Mouse (Mus musculus) forebrain, embryonic 11.5 days (tissue): ENCODE measurements around the gene Tmprss6. TPM values are rescaled to one million over a fixed set of nuclear protein-coding genes. Genes with fewer than 3 reads are reported as not detected.
A peak's percentile ranks its signal among the peaks of the same experiment; 100 is the strongest.

Experiments
- ATAC-seq: fragments of 200-750 bp; cut with Nextera tagmentation; replicated peaks from 2 replicates; pipeline ENCODE4 v1.8.0; 2017; ENCODE audit warnings: moderate TSS enrichment; ENCODE audit not compliant: low FRiP score
- DNase-seq: peaks from one replicate; pipeline ENCODE4 v3.0.0-alpha.2; 2017; ENCODE audit warnings: low spot score
- H3K27ac ChIP-seq: fragments of 300-500 bp; sonication (generic); 2 replicates; pipeline ENCODE4 v1.5.1; 2014; ENCODE audit warnings: low read depth, low read length
- H3K27me3 ChIP-seq: fragments of 300-500 bp; sonication (generic); 2 replicates; pipeline ENCODE4 v1.6.1; 2014; ENCODE audit warnings: mild to moderate bottlenecking, low read length, mixed read lengths; ENCODE audit not compliant: control insufficient read depth, insufficient read depth
- H3K36me3 ChIP-seq: fragments of 300-500 bp; sonication (generic); 2 replicates; pipeline ENCODE4 v1.6.1; 2014; ENCODE audit warnings: mild to moderate bottlenecking, low read length, moderate library complexity, mixed read lengths; ENCODE audit not compliant: control insufficient read depth, insufficient read depth
- H3K4me1 ChIP-seq: fragments of 300-500 bp; sonication (generic); replicated peaks from 2 replicates; pipeline ENCODE4 v1.6.1; 2014; ENCODE audit warnings: low read length, mixed read lengths; ENCODE audit not compliant: control insufficient read depth, insufficient read depth
- H3K4me2 ChIP-seq: fragments of 300-500 bp; sonication (generic); 2 replicates; pipeline ENCODE4 v1.6.1; 2014; ENCODE audit warnings: low read depth, mild to moderate bottlenecking, low read length, moderate library complexity, mixed read lengths; ENCODE audit not compliant: severe bottlenecking
- H3K4me3 ChIP-seq: fragments of 300-500 bp; sonication (generic); 2 replicates; pipeline ENCODE4 v1.5.1; 2014; ENCODE audit warnings: low read depth, low read length
- H3K9ac ChIP-seq: fragments of 300-500 bp; sonication (generic); 2 replicates; pipeline ENCODE4 v1.6.1; 2014; ENCODE audit warnings: low read length
- H3K9me3 ChIP-seq: fragments of 300-500 bp; sonication (generic); 2 replicates; pipeline ENCODE4 v1.6.1; 2016; ENCODE audit warnings: low read length, mixed read lengths; ENCODE audit not compliant: control insufficient read depth
- WGBS: fragments of 180-500 bp; shearing (Covaris S2); extraction: QIAGEN DNeasy Blood & Tissue Kit; methylation state at CpG from one replicate; pipeline ENCODE4 v1.1.7; 2014; 5-methylcytosine and 5-hydroxymethylcytosine counted together
- polyA plus RNA-seq: library from polyadenylated mRNA; unstranded; fragments of >200 nt; fragmentation: Nextera tagmentation; extraction: Ambion mirVana; gene quantifications from 2 replicates; pipeline ENCODE4 v1.2.1, GENCODE M21; 2014

The Tmprss6 gene
- polyA plus RNA-seq, 1 experiment from 2014 or later = 0.79 TPM

- no peaks in the 10 kb centered on the region for H3K36me3 ChIP-seq
- no peaks in the 10 kb centered on the region for H3K9me3 ChIP-seq
- H3K4me3 ChIP-seq = no peak overlapping the region
- WGBS = 36% methylated on average over 6 of the region's 6 CpGs
- H3K4me1 ChIP-seq = no peaks in the 10 kb centered on the region
- no peak overlapping the region for H3K27ac ChIP-seq
- H3K4me2 ChIP-seq = no peak overlapping the region
- ATAC-seq = no peak
- H3K9ac ChIP-seq = no peak overlapping the region
- no peak for DNase-seq
- H3K27me3 ChIP-seq = no peaks in the 10 kb centered on the region
These were observed 1.6 kb downstream of the Tmprss6 start for GRCm38 (mm10) chr15:78466809-78467208.

GRCm38 (mm10) chr15:78462981-78463380 is 5.5 kb downstream of the Tmprss6 start:
- no peak for DNase-seq
- 83% methylated on average over 2 of the region's 2 CpGs for WGBS
- no peaks in the 10 kb centered on the region for H3K27me3 ChIP-seq
- H3K27ac ChIP-seq = no peak overlapping the region
- no peaks in the 10 kb centered on the region for H3K36me3 ChIP-seq
- H3K9ac ChIP-seq = no peak overlapping the region
- H3K9me3 ChIP-seq = no peaks in the 10 kb centered on the region
- no peak overlapping the region for H3K4me2 ChIP-seq
- ATAC-seq = no peak
- H3K4me3 ChIP-seq = no peak overlapping the region
- no peaks in the 10 kb centered on the region for H3K4me1 ChIP-seq

DNA sequence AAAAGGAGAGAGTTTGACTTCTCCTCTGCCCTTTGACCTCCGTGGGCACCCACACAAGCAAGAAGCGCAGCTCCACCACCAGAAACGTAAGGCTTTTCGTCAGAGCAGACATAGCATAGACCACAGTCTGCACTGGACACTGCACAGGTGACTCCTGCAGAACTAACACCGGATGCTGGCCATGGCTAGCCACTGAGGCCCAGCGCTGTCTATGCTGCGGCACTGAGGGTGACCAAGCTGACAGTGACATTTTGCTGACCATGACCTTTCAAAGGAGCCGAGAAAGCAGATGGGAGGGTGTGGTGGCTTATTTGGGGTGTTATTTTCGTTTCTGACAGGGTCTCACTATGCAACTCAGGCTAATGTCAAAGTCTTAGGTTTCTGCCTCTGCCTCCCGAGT is 11.2 kb downstream of the Tmprss6 start:
- no peaks in the 10 kb centered on the region for H3K4me1 ChIP-seq
- ATAC-seq (no peak), DNase-seq (no peak)
- no peak overlapping the region for H3K27ac ChIP-seq
- H3K9me3 ChIP-seq = no peaks in the 10 kb centered on the region
- 81% methylated on average over 10 of the region's 10 CpGs for whole genome bisulfite sequencing
- no peaks in the 10 kb centered on the region for H3K27me3 ChIP-seq
- H3K9ac ChIP-seq = no peak overlapping the region
- H3K4me3 ChIP-seq = no peak overlapping the region
- no peak overlapping the region for H3K4me2 ChIP-seq
- H3K36me3 ChIP-seq = no peaks in the 10 kb centered on the region

DNA sequence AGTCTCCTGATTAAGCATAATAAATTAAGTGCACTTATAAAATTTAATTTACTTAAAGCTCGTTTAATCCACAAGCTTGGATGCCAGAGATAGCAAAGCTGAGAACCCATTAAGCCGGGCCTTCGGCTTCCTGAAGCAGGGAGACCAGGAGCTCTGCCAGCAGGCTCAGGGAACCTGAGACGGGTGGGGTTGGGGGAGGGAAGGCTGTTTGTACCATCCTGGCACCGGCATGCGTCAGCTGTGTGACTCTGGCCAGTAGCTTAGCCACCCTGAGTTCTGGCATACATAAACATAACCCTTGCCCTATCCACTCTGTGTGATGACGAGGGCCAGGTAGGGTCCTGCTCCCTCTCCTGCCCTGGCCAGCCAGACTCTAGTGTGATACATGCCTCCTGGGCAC is 12.4 kb downstream of the Tmprss6 start:
- no peak for ATAC-seq
- no peak overlapping the region for H3K9ac ChIP-seq
- no peaks in the 10 kb centered on the region for H3K4me1 ChIP-seq
- no peaks in the 10 kb centered on the region for H3K9me3 ChIP-seq
- H3K36me3 ChIP-seq = no peaks in the 10 kb centered on the region
- no peak for DNase-seq
- 59% methylated on average over 7 of the region's 7 CpGs for WGBS
- H3K4me3 ChIP-seq = no peak overlapping the region
- no peaks in the 10 kb centered on the region for H3K27me3 ChIP-seq
- H3K4me2 ChIP-seq = no peak overlapping the region
- no peak overlapping the region for H3K27ac ChIP-seq

DNA sequence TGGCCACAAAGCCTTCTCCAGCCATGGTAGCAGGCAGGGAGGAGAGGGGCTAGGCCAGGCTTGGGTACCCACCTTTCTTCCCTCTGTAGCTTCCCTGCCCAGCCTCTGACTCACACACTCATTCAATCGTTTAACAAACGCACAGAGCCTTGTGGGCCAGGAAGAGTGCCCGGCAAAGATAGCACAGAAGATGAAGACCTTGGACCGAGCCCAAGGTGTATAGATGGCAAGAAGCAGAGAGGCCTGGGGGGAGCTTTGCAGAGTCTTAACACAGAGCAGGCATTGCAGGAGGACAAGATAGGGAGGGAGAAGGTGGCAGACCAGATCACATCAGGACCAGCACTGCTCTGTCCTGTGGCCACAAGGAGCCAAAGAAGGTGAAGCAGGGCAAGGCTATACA is 13.3 kb downstream of the Tmprss6 start:
- Histone ChIP-seq H3K9ac (no peak overlapping the region), H3K4me2 (no peak overlapping the region), H3K4me1 (peaks cover 2% of the 10 kb centered on the region; the same call in 1 of the 2 replicates), H3K36me3 (no peaks in the 10 kb centered on the region), H3K4me3 (no peak overlapping the region), H3K9me3 (no peaks in the 10 kb centered on the region), H3K27me3 (no peaks in the 10 kb centered on the region), H3K27ac (no peak overlapping the region)
- ATAC-seq (no peak), DNase-seq (no peak)
- WGBS = 79% methylated on average over 4 of the region's 4 CpGs

DNA sequence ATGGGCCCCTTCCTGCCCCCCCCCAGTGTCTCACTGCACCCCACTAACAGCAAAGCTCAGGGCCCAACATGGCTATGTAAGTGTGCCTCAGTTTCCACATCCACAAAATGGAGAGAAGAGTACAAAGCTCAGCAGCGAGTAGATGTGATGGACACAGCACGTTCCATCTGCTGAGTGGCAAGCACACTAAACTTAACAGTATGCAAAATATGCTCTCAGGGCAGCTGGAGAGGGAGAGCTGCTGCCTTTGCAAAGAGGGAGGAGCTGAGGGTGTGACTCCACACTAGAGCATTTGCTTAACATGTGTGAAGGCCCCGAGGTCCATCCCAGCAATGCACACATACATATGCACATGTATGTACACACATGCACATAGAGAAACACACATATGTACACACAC is 15.5 kb downstream of the Tmprss6 start:
- 85% methylated on average over 3 of the region's 3 CpGs for WGBS
- no peak overlapping the region for H3K27ac ChIP-seq
- no peak for ATAC-seq

DNA sequence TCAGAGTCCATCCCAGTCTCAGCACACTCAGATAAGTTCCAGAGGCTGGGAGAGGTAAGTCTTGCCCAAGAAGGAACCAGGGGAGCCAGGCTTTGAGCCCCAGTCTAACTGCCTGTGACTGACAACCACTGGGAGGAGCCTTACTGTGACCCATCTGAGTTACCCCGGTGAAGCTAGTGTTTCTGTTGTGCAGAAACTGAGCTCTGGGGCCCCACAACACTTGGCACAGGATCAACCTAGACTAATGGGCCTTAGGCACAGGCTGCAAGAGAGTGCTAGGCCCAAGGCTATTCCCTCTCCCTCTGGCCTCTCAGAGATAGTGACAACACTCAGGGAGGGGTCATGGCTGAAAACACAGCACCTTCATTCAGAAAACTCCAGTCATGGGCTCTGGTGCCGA is 17.2 kb downstream of the Tmprss6 start:
- Histone ChIP-seq H3K9me3 (no peaks in the 10 kb centered on the region), H3K36me3 (no peaks in the 10 kb centered on the region), H3K9ac (no peak overlapping the region), H3K4me1 (peaks cover 6% of the 10 kb centered on the region; the same call in 1 of the 2 replicates), H3K4me2 (no peak overlapping the region), H3K4me3 (no peak overlapping the region), H3K27me3 (no peaks in the 10 kb centered on the region), H3K27ac (no peak overlapping the region)
- ATAC-seq = no peak
- no peak for DNase-seq
- WGBS = 85% methylated on average over 2 of the region's 2 CpGs

More for the DNA sequence above, 15.5 kb downstream of the Tmprss6 start:
- H3K36me3 ChIP-seq = no peaks in the 10 kb centered on the region
- H3K27me3 ChIP-seq = no peaks in the 10 kb centered on the region
- H3K9me3 ChIP-seq = no peaks in the 10 kb centered on the region
- peaks cover 6% of the 10 kb centered on the region; the same call in 1 of the 2 replicates for H3K4me1 ChIP-seq
- H3K4me3 ChIP-seq = no peak overlapping the region
- no peak for DNase-seq
- no peak overlapping the region for H3K4me2 ChIP-seq
- H3K9ac ChIP-seq = no peak overlapping the region

- 88% methylated on average over 6 of the region's 6 CpGs for WGBS
These were observed 18.0 kb downstream of the Tmprss6 start for GRCm38 (mm10) chr15:78450419-78450768.

DNA sequence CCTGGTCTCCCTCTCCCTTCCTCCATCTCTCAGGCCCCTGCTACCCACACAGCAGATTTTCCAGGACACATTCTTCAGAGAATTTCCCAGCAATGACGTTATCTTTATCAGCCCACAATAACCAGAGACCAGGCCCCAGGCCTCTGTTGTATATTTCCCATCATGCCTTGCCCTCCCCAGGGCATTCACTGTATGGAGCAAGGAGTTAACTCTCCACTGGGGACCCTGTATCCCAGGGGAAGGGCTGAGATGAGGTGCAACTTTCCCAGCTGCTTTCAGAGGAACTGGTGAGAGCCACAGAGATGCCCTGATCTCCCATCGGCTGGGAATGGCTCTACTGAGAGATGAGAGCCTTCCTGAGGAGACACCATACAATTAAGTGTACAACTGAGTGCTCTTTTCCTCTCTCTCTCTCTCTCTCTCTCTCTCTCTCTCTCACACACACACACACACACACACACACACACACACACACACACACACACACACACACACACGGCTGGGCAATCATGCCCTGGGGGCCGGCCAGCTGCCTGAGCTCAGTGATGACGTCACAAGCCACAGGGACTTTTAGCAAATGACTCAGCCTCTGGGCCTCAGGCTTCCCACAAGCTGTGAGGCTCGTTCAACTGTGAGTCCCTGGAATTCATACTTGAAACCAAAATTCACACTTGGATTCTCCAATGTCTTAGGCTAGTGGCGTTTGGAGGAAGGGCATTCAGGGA is 18.6 kb downstream of the Tmprss6 start:
- H3K27me3 ChIP-seq = no peaks in the 10 kb centered on the region
- H3K9ac ChIP-seq = no peak overlapping the region
- H3K4me1 ChIP-seq = peaks cover 6% of the 10 kb centered on the region; the same call in 1 of the 2 replicates
- H3K27ac ChIP-seq = no peak overlapping the region
- DNase-seq (peak; percentile 70), ATAC-seq (no peak)
- H3K9me3 ChIP-seq = no peaks in the 10 kb centered on the region
- H3K4me2 ChIP-seq = no peak overlapping the region
- H3K4me3 ChIP-seq = no peak overlapping the region
- WGBS = 51% methylated on average over 7 of the region's 7 CpGs
- H3K36me3 ChIP-seq = no peaks in the 10 kb centered on the region

More at GRCm38 (mm10) chr15:78450419-78450768, 18.0 kb downstream of the Tmprss6 start:
- ATAC-seq (no peak), DNase-seq (no peak)
- no peak overlapping the region for H3K9ac ChIP-seq
- no peaks in the 10 kb centered on the region for H3K36me3 ChIP-seq
- H3K4me2 ChIP-seq = no peak overlapping the region
- H3K4me1 ChIP-seq = peaks cover 6% of the 10 kb centered on the region; the same call in 1 of the 2 replicates
- no peak overlapping the region for H3K4me3 ChIP-seq
- no peaks in the 10 kb centered on the region for H3K27me3 ChIP-seq
- H3K27ac ChIP-seq = no peak overlapping the region
- H3K9me3 ChIP-seq = no peaks in the 10 kb centered on the region
